Mouse (Mus musculus): ENCODE results near the gene Ptpn20.

Gene Ptpn20

DNA sequence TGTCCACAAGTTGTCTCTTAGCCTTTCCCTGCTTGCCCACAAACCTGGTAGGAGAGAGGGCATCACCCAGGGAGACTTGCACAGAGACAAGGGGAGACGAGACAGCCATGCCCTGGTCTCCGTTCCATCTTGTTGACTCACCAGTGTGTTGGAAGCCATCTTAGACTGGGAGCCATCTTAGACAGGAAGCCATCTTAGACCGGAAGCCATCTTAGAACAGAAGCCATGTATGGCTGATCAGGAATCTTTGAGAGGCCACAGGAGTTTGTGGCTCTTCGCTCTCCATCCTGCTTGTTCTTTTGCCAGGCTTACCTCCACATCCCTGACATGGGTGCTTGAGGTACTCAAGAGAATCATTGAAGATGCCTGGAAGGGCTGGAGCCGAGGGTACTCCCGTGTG lies 89.0 kb downstream of the Ptpn20 start:
- no peak for DNase-seq (ENCODE audit: low spot score)

DNA sequence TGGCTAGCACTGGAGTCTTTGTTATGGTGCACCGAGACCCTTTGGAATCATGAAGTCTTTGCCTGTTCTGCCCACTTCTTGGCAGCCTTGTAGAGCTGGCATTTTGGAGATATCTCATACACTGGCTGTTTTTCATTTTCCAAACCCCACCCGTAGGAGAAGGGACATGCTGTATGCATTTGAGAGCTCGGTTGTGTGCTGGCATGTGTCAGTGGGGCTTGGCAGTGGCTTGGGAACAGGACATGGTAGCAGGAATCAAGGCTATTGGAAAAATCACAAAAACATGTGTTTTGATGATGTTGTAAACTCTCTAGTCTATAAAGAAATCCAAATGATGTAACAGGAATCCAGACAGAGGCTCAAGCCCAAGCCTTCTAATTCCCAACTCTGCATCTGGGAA lies 89.7 kb downstream of the Ptpn20 start:
- DNase-seq (ENCODE audit: low spot score) = no peak

DNA sequence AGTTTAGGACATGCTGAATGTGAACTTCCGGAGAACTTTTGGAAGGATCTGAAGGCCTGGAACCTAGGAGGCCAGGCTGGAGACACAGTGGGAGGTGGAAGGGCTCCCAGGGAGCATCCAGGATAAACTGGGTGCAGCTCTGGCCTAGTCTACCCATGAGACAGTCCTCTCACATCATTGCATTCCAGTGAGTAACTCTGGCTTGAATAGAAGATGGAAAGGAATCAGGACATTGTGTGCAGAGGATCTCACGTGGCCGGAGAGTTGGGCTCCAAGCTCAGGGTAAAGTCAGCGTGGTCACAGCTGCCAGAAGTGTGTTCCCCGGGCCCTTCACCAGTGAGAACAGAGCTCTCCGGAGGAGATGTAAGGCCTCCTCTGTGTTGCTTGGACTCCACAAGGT lies 91.6 kb downstream of the Ptpn20 start:
- DNase-seq (ENCODE audit: low spot score) = no peak

DNA sequence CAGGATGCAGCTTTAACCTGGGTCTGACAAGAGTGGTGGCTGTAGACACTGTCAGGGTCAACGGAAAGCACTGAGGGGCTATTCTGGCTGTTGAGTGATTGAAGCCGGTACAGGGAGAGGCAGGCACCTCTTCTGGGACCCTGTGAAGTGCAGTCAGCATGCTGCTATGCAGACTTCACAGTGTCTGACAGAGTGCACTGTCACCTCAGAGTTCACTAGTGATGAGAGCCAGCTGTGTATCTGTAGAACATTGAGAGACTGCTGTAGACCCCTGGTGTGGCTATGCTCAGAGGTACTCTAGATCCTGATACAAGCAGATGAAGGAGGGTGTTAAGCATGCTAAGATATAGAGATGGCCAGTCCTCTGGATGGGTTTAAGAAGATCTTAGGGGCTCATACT lies 93.8 kb downstream of the Ptpn20 start:
- no peak for DNase-seq (ENCODE audit: low spot score)

DNA sequence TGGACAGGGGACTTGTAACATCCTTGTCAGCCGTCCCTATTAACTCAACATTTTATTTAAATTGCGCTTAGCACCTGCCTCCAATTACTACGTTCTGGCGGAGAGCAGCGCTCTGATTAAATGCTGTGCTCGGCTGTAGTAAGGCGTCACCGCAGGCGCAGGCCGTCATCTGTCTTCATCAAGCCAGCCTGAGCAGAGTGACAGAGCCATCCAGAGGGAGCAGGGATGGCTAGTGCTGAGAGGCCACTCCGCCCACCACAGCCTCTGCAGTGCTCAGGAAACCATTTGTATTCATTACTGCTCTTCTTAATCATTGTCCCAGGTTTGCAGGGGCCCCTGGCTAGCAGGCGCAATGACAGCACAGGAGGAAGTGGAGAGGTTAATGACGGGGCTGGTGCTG lies 94.7 kb downstream of the Ptpn20 start:
- no peak for DNase-seq (ENCODE audit: low spot score)

DNA sequence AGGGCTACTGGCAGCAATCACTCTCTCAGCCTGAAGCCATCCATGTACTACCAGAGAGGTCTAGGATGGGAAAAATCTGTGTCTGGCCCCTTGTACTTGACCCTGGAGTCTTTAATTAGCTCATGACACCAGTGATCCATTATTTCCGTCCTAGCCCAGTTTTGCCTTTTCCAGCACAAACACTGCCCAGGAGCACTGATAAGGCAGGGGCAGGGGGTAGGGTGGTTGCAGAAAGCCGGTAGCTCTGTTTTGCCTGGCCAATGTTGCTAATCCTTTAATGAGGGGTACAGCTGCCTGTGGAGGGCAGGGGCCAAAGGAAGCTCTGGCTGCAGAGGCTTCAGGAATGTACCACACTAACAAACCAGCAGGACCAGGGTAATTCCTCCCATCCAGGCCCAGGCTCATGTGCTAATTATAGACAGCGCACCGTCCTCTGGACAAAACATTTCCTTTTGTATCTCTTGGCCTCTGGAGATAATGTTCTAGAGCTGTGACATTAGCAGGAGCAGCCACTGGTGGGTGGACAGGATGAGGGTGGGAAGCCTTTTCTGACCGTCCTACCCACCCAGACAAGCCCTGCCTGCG lies 98.5 kb downstream of the Ptpn20 start:
- DNase-seq (ENCODE audit: low spot score) = no peak

DNA sequence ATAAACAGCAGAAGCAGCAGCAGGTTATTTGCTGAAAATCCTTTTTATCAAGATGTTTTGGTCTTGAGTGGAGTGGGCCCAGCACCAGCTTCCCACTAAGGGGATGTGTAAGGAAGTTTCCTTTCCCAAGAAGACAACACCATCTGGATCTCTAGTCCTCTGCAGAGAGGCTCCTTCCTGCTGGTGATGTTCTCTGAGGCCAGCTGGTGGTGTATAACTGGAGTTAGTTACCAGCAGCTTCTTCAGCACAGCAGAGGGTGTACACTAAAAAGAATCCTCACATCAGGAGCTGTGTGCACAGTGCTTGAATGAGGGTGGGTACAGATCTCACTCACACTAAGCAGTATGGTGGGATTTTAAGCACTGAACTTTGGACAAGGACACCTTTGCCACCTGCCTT lies 100.0 kb downstream of the Ptpn20 start:
- no peak for DNase-seq (ENCODE audit: low spot score)

Measured in spleen, adult 12 weeks (tissue).